Mouse (Mus musculus) B cell, adult (primary cell): ENCODE results near the gene H2al1o. TPM values are rescaled to one million over a fixed set of nuclear protein-coding genes. Genes with fewer than 3 reads are reported as not detected.

ENCODE experiments used
- total RNA-seq: library from RNA; stranded (reverse); gene quantifications from 4 replicates; pipeline ENCODE4 v1.2.4, GENCODE M21; 2023; ENCODE audit not compliant: inconsistent age

The H2al1o gene
- total RNA-seq: not detected in 4 replicates

DNA sequence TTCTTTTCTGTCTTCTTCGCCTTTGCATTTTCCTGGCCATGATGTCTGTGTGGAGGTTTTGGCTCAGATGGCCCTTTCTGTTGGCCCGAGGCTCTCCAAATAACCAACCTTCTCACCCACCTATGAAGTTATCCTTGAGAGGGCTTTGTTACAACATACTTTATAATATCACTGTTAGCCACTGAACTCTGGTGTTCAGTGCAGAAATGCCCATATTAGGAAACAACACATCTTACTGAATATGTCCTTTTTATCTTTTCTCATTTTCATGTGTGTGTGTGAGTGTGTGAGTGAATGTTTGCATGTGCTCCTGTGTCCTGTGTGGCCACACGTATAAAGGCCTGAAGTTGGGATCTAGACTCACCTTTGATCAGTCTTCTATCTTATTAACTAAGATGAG, at the start of gene H2al1o:
H2al1o (minus strand) TSS at position 101 of the 400 bp plus-strand sequence.

Other genes with a start within 250 kb of the H2al1o start
- gene H2al1k, start 221.8 kb downstream of the H2al1o start, total RNA-seq: not detected in 4 replicates
- 412 to 463 TPM (median 435 TPM) in 4 replicates for gene Cybb, start 84.6 kb downstream of the H2al1o start, total RNA-seq
- gene Dynlt3, start 90.6 kb upstream of the H2al1o start, total RNA-seq: 36.4 to 46.3 TPM (median 43.7 TPM) in 4 replicates